Mouse (Mus musculus) T-helper 1 cell (primary cell): ENCODE measurements around the gene Spata16.

Experiments
- in situ Hi-C: fragments of 300-600 bp; cut with MboI, MseI; formaldehyde crosslinking; loops from one replicate; pipeline ENCODE4 v1.15.1; 2025; ENCODE audit warnings: high pct_unique_total_duplicates

Spata16 gene

DNA sequence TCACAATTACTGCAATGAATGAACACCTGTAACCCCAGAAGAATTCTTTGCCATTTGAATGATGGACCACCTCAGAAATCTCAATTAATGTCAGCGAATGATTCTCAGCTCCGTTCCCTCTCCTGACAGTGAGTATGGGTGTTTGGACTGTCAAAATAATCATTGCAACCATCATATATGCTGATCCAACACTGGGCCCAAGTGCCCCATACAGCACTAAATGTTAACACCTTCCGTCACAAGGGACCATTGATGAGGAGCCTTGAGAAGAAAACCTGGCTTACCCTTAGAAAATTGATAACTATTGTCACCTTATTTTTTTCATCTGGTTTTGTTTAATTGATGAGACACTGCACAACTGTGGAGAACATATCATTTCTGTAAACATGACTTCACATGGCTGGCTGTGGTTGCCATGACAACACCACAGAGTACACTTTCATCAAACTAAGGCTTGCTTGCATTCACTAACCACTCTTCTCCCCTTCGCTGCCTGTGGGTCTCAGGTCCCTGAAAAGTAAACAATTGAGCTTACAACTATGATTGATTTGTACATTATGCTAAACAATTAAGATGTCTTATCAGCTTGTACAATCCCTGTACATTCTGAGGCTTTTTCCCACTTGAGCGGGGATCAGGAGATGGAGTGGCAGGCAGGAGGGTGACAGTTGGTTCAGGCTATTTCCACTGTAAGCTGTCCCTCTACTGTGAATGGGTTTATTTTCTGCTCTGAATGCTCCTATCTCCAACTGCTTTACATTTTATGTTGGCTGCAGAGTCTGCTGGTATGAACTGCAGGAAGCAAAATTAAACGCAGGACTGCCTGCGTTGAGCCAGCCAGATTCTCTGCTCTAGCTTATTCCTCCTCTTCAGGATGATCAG is 189.8 kb downstream of the Spata16 start:
- in situ Hi-C loops, result no loop called here

DNA sequence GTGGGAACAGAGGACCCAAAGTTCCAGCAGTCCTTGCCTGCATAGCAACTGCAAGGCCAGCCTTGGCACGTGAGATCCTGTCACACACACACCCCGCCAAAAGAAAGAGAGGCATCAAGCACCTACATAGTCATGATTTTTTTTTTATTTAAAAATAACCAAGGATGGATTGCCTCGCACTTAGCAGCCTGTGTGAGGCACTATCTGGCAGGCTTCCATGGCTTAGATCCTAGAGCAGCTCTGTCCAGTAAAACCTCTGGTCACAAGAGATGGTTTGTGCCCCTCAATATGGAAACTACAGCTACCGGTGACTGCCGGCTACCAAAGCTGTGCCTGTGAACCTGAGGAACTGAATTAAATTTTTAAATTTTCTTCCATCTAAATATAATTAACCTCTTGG is 195.5 kb downstream of the Spata16 start:
- in situ Hi-C loops, result no loop called here

DNA sequence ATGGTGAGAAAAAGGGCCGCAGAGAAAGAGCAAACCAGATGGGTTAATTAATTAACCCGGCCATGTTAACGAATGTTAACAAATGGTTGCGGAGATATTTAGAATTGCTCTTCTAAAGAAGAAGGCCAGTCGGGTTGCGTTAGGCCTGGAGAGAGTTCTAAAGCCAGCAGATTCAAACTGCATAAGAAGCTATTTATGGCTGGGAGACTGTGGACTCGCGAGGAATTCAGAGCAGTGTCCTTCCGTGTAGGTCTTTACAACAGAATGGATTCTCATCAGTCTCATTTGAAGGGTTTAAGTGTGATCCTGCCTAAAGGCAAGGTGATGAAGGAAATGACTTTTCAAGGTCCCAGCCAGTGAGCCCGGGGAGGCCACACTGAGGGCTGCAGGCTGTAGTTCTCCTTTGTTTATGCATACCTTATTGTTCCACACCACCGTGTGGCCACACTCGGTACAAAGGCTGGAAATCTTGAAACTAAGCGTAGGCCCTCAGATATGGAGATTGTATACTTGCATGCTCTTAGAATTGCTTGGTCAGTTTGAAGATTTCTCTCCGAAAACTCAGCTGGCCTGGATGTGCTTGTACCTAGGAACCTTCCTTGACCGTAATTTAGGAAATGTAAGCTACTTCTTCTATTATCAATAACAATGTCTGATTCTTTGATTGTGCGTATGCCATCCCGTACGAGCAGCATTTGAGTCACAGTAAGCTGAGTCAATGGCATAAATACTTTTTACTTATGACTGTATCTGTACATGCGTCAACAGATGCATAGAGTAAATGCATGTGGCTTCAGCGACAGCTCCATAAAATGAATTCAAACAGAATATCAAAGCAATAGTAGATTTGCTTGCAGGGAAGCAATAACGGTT is 197.0 kb downstream of the Spata16 start:
- in situ Hi-C loops, result no loop called here

DNA sequence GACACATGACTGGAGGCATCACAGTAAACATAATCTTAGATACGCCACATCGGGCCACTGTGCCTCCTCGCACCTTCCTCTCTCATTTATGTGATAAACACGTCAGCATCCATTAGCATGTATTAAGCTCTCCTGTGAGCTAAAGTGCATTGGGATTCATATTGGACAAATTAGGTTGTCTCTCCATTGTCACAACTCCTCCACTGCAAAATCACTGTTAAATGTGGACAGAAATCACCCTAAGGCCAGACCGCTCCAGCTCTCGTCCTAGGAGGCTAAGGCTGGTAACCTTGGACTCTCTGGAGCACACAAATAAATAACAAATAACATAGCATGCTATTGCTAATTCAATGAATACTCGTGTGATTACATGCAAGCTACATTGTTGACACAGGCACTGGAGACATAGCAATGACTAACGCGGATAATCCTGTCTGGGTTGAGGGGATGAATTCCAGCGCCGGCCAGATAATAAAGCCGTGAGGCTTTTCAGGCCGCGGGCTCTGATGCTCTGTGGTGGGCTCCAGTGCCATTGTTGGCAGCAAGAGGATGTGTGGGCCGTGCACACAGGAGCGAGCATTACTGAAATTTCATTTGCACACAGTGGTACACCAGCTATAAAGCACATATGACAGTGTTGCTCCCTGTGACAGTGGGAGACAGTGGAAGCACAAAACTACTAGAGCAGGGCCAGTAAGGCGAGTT is 197.8 kb downstream of the Spata16 start:
- in situ Hi-C loops, result no loop called here

DNA sequence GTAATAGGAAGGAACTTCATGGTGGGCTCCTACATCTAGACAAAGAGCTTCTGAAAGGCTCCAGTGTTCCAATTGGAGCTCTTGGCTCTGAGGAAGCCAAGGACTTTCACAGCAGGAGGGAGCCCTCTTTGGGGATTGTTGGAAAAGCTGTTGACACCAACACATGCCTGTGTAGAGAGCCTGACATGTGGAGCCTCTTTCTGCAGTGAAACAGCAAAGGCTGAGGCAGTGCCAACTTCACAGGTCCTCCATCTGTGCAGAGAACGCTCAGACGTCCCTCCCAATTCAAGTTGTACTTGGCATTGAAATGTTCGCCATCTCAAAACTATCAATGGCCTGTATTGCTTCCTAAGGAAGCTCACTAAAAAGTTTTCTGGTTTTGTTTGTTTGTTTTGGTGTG is 207.6 kb downstream of the Spata16 start:
- in situ Hi-C loops, result no loop called here

DNA sequence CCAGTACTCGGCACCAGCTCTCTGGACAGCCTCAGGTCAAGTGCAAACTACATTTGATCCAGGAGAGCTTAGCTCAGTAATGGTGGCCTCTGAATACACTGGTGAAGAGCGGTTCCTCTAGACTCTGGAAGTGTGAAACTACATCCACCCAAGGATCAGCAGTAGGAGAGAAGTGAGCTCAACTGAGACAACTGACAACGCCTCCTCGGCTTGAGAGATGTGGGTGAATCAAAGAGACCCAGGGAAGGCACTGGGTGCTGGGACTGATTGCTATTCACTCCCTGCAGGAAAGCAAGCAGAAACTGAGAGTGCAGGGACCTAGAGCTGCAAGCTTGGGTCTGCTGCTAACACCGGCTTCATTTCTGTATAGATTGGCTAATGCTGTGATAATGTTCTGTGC is 210.5 kb downstream of the Spata16 start:
- in situ Hi-C loops, result no loop called here

DNA sequence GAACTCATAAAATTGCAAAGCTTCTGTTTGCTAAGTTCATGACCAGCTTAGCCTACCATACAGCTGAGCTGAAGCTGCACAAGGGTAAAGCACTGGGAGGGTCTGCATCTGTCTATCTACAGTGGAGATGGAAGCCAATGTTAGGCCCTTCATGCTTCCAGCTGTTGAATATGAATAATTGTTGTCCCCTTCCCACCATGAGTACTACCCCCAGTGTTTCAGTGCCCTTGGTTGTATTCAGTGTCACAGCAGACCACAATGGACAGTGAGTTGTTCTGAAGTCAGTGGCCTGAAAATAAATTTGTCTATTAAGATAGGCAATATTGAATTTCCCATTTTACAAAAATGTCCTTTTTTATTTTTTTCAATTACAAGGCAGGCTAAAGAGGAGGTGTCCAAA is 212.8 kb downstream of the Spata16 start:
- in situ Hi-C loops, result no loop called here

DNA sequence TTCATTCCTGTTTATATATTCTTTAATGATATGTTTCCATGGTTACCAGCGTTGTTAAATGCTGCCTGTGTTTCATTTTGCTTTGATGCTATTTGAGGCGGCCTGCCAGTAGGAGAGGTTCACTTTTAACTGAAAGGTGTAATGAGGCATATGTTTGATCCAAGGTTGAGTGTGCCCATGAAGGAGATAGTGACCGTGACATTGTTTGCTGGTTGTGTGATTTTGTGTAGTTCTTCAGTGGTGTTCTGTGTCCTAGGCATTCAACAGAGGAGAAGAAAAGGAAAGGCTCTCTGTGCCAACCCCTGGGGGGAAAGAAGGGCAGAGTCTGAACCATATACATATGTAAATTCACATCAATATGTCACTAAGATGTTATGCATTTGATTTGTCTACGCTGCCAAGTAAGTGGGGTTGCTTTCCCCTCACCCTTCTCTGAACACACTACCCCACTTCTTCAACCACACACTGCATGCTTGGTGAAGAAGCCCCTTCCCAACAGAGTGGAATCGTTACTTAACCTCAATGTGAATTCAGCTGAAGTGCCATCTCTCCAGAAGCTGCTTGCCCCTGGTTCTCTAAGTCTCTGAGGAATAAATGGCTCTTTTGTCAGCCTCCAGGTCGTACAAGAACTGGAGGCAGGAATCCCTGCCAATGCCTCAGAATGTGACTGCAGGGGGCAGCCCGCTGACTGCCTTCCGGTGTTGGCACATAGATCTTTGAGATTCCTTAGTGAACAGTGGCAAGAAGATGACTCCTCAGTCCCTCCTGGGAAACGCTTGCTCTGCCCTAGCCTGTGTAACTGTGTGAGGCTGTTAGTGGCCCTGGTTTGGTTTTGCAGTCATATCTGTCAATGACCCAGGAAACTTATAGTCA is 213.5 kb downstream of the Spata16 start:
- in situ Hi-C loops, result no loop called here

DNA sequence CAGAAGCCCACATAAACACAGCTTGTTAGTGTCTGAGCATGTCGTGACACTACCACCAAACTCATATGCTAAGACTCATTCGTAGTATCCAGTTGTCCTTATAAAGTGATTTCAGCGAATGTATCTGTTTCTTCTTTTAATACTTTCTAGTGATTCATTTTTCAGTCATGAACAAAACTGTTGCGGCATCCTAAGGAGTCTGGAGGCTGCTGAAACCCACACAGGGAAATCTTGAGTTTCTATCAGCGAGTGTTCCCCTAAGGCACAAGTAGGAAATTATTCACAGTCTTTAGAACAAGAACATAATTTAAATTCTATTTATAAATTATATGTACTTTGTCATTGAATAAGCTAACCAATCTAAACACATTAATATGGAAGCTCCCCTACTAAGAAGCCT is 216.1 kb downstream of the Spata16 start:
- in situ Hi-C loops, result no loop called here

DNA sequence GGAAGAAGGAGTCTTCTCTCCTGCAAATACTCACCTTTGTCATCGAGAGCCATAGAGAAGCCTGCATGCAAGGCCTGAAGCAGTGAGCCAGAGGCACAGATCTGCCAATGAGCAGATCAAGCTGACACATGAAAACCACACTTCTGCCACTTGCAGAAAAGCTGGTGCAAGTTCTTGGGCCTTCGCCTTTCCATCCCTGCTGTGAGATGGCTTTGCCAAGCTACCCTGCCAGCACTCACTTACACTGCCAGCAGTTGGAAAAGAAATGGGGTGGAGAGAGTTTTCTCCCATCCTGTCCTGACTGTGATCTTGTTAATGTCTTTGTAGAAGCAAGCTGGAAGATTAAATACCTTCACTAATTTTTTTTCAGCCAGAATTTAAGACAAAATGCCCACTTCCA is 237.3 kb downstream of the Spata16 start:
- in situ Hi-C loops, result no loop called here

DNA sequence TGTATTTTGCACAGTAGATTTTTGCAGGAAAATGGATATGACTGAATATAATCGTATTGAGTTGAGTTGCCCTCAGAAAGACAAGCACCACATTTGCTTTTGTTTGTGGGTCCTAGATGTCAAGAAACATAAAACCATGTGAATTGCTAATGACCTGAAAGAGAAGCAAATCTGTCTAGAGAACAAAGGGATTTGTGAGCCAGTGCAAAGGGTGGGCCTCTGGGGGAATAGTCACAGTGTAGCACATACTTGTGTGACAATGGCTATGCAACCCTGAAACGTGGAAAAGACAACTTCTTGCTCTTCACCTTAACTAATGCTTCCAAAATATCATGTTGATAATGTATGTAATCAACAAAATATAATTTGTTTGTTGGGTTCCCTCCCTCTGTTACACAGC is 239.9 kb downstream of the Spata16 start:
- in situ Hi-C loops, result no loop called here

DNA sequence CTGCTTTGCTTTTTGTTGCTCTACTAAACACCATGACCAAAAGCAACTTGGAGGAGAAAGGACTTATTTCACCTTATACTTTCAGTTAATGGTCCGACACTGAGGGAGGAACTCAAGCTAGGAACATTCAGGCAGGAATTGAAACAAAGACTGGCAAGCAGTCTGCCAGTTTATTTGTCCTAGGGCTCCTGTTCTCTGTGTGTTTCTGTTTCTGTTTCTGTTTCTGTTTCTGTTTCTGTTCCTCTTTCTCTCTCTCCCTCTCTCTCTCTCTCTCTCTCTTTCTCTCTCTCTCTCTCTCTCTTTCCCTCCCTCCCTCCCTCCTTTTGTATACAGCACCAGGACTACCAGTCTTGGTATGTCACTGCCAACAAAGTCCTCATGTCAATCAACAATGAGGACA is 279.2 kb downstream of the Spata16 start:
- in situ Hi-C loops, result no loop called here

DNA sequence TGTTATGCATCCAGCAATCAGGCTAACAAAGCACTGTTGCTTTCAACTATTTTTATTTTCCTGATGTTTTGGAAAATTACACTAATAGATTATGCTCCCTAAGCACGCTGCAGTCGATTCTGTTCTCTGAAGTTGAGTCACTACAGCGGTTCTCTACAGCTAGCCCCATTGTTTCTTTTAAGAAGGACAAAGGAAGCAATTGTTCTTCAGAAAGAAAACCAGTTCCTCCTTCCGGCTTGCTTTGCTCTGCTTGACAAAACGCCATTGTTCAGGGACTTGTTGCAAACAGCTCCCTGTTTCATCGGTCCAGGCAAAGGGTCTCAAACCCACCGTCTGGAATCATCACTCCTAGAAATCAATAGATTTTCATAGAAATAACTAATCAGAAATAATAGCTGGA is 283.6 kb downstream of the Spata16 start:
- in situ Hi-C loops, result no loop called here

DNA sequence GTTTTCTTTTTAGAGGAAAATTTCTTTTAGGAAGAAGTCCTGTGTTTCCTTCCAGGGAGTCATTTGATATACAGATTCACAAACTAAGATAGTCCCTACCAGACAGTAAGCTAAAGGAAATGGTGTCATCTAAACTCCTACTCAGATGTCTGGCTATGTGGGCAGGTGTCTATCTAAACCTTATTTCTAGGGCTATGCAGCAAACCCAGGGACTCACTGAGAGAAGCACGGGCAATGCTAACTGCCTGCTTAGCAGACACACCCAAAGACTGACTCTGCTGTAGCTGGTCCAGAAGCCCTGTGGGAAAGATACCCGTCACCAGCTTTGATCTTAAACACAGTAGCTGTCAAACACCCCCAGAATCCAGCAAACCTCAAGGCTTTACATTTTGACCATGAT is 284.2 kb downstream of the Spata16 start:
- in situ Hi-C loops, result no loop called here

DNA sequence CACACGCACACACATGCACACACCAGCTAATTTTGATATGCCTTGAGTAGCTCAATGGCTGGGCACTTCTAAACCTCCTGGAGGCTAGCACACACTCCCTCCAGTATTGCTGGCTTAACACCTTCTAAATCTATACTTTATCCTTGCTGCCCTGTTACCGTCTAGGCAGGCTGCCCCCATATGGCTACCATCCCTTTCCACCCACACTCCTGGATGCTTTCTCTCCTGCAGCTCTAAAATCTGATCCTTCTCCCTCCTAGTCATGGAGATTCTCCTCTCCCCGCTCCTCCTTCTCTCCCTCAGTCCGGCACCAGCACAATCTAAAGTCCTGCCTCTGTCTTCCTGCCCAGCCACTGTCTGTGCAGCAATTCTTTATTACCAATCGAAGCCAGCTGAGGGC is 286.0 kb downstream of the Spata16 start:
- in situ Hi-C loops, result no loop called here

DNA sequence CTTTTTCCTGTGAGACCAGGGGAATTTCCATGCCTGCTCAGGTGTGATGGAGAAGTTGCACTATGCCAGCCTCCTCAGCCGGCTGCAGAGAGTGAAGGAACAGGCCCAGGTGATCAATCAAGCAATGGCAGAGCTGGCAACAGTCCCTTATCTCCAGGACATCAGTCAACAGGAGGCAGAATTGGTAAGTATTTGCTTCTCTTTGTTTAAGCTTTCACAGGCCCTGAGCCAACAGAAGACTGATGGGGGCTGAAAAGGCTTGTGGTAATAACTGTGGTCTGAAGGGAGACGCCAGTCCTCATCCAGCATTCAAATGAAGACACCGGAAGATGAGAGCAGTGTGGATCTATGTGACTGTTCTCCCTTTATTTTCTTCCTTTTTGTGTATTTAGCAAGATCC is 286.8 kb downstream of the Spata16 start:
- in situ Hi-C loops, result no loop called here

DNA sequence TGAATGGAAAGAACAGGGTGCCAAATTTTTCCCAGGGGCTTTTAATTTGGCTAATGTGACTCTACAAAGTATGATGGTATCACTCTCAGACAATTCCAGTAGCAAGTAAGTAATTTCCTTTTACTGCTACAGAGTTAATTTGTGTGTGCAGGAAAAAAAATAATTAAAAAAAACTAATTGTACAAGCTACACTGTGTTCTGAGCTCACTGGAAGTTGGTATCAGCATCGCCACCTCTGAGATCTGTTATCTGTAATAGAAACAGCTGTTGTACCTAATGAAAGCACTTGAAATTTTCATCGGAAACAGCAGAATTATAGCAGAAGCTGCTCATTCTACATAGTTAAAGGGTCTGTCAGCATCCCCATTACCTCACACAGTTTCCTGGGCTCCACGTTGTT is 295.7 kb downstream of the Spata16 start:
- in situ Hi-C loops, result no loop called here

DNA sequence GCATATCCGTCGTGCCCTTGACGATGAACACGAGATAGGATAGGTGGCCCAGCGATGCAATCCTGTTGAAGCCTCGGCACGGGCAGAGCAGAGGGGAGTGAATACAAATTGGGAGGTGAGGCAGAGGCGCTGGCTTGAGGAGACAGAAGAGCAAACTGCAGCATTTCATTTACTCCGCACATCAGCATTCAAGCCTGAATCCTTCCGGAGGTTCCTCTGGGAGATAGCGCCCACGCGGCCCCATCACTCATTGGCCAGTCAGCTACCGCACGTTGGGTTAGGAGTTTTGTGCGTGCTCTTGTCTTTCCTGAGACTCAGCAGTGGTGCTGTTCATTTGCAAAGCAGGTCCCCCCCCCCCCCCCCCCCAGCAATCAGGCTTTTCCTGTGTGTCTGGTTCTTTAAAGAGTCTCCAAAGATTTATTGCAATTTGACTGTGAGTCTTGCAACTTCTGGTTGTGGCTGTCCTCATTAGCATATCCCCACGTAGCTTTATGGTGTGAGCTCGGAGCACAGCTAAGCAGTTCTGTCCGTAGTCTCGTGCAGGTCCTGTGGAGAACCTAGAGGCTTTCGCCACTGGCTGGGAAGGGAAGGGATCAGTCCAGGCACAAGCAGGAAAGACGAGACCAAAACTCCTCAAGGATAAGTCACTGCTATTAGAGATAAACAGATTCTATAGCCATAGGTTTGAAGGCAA is 299.6 kb downstream of the Spata16 start:
- in situ Hi-C loops, result no loop called here

DNA sequence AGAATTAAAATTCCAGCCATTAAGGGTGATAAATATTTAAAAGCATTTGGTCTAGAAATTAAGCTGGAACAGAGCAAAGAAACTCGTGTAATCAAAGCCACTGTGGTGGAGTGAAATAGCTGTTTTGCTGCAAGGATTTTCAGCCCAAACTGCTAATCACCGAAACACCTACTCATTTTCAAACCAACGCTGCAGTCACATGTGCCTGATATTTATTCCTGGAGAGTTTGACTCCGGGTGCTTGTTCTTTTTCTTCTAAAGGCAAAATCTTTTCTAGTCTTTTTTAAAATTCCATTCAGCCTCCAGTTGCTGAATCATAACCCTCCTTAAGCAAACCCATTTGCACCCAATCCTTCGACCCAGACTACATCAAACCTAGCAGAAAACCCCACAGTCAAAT is 329.4 kb downstream of the Spata16 start:
- in situ Hi-C loops, result no loop called here

DNA sequence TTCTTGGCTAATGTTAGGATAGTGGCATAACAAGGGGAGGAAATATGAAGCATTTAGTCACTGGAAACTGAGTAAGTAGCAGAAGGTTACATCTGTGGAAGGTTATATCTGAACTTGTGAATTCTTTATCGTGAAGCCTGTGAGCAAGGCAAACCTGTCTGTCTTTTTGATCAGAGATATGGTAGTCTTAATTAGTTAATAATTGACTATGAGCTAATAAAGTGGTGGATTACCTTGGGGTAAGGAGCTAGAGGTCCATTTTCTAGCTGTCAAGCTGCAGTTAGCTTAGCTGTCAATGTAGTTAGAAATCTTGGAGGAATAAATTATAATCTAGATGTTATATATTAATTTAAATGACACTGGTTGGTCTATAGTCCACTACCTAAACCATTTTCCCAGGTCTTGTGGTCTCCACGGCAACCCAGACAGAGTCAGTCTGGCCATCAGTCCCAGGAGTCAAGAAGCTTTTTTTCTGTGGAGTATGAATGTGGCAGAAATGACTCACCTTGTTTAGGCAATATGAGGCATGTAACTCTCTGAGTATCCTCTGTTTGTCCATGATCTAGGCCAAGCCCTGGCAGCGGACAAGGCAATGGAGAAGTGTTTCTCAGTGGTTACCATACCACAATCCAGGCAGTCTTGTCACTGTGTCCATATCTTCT is 331.6 kb downstream of the Spata16 start:
- in situ Hi-C loops, result no loop called here
